ENCODE assay signal across 31 mouse cellular contexts in the genomic region with DNA sequence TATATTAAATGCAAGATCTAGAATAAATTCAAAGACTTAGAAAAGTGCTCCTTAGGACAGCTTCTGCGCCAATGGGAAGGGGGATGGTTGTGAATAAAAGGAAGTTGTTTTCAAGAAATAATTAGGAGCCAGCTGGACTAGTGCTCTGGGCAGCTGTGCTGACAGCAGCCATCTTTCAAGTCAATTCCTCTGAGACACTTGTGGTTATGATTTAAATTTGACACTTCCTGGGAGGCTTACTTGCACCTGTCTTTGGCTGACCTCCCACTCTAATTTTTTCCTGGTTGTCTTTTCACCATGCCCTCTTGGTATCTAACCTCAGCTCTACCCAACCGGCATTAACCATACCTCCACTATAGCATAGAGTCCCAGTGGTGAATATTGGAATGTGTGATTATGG. TPM values are rescaled to one million over a fixed set of nuclear protein-coding genes. Genes with fewer than 3 reads are reported as not detected.
"Had no signal": no experiment of that assay in that cellular context is flagged by ENCODE, and none has a peak within 500 bp of the region (broad histone marks: within the 10 kb centered on the region; RNA-seq: fewer than 3 reads in every experiment).

No protein-coding gene starts in this region.

- H3K27ac ChIP-seq: gastrocnemius, adult 2 months; heart, embryonic 10.5 days; hindbrain, embryonic 10.5 days; hindbrain, embryonic 12.5 days; hindbrain, embryonic 14.5 days; intestine, embryonic 15.5 days; layer of hippocampus, adult 2 months; left cerebral cortex, adult 2 months; limb, embryonic 10.5 days; limb, embryonic 12.5 days; liver, embryonic 12.5 days had no signal

- DNase-seq: gastrocnemius, adult 2 months; gastrocnemius, postnatal 10 days; gastrocnemius, postnatal 25 days; heart, adult 18-20 months; heart, postnatal 10 days; heart, postnatal 4 days; kidney, adult 18-20 months; kidney, adult 8-10 months; kidney, postnatal 10 days; kidney, postnatal 25 days; kidney, postnatal 4 days had no signal

- H3K4me1 ChIP-seq: heart, embryonic 10.5 days; heart, embryonic 12.5 days; intestine, embryonic 15.5 days; limb, embryonic 12.5 days; liver, embryonic 12.5 days had no signal

- H3K4me2 ChIP-seq: heart, embryonic 12.5 days; hindbrain, embryonic 12.5 days; hindbrain, embryonic 14.5 days; intestine, embryonic 15.5 days; limb, embryonic 12.5 days; liver, embryonic 12.5 days had no signal

- H3K9me3 ChIP-seq: heart, embryonic 10.5 days; heart, embryonic 12.5 days; hindbrain, embryonic 10.5 days; hindbrain, embryonic 12.5 days; intestine, embryonic 15.5 days; limb, embryonic 10.5 days; limb, embryonic 12.5 days; liver, embryonic 12.5 days had no signal

- H3K9ac ChIP-seq: heart, embryonic 12.5 days; hindbrain, embryonic 12.5 days; hindbrain, embryonic 14.5 days; intestine, embryonic 15.5 days; limb, embryonic 12.5 days; liver, embryonic 12.5 days had no signal

- ATAC-seq: hindbrain, embryonic 16.5 days; inflammation-experienced regulatory T-cells, adult 6 months; intestine, embryonic 15.5 days; intestine, postnatal 0 days; liver, embryonic 12.5 days had no signal

- H3K27me3 ChIP-seq: heart, embryonic 12.5 days; hindbrain, embryonic 12.5 days; intestine, embryonic 15.5 days; limb, embryonic 12.5 days; liver, embryonic 12.5 days had no signal

- H3K4me3 ChIP-seq: gastrocnemius, adult 2 months; heart, embryonic 10.5 days; heart, embryonic 12.5 days; hindbrain, embryonic 10.5 days; hindbrain, embryonic 12.5 days; intestine, embryonic 15.5 days; layer of hippocampus, adult 2 months; left cerebral cortex, adult 2 months; limb, embryonic 10.5 days; limb, embryonic 12.5 days; liver, embryonic 12.5 days had no signal

- H3K36me3 ChIP-seq: heart, embryonic 10.5 days; heart, embryonic 12.5 days; hindbrain, embryonic 10.5 days; hindbrain, embryonic 12.5 days; intestine, embryonic 15.5 days; limb, embryonic 10.5 days; limb, embryonic 12.5 days; liver, embryonic 12.5 days had no signal

RNA-seq across cellular contexts. Expression of a gene that starts 55.0 kb away (rescaled TPM):
- polyA plus RNA-seq: heart, embryonic 10.5 days; heart, embryonic 12.5 days; heart, embryonic 14.5 days; heart, embryonic 16.5 days; inflammation-experienced regulatory T-cells, adult 6 months; intestine, embryonic 15.5 days; kidney, embryonic 14.5 days; kidney, embryonic 16.5 days; limb, embryonic 10.5 days; liver, adult 2 months; liver, embryonic 12.5 days had no signal

RNA-seq across cellular contexts. Expression of a gene that starts 55.0 kb away (rescaled TPM):
- polyA plus RNA-seq: heart, embryonic 10.5 days; heart, embryonic 12.5 days; heart, embryonic 14.5 days; heart, embryonic 16.5 days; hindbrain, embryonic 10.5 days; inflammation-experienced regulatory T-cells, adult 6 months; intestine, embryonic 15.5 days; intestine, postnatal 0 days; kidney, embryonic 14.5 days; kidney, embryonic 16.5 days; limb, embryonic 10.5 days; limb, embryonic 12.5 days; limb, embryonic 14.5 days; liver, adult 2 months; liver, embryonic 12.5 days had no signal
